Mouse (Mus musculus) midbrain, embryonic 16.5 days (tissue): Measurements from ENCODE around the gene Adarb2. TPM values are rescaled to one million over a fixed set of nuclear protein-coding genes. Genes with fewer than 3 reads are reported as not detected.

Experiments
- ATAC-seq: fragments of 200-750 bp; cut with Nextera tagmentation; 2 replicates; pipeline ENCODE4 v1.8.0; 2017; ENCODE audit warnings: moderate TSS enrichment
- H3K27ac ChIP-seq: fragments of 300-500 bp; sonication (generic); 2 replicates; pipeline ENCODE4 v1.5.1; 2014; ENCODE audit warnings: mild to moderate bottlenecking, low read length, mixed read lengths
- H3K27me3 ChIP-seq: fragments of 300-500 bp; sonication (generic); 2 replicates; pipeline ENCODE4 v1.6.1; 2014; ENCODE audit warnings: low read depth, low read length, mixed read lengths; ENCODE audit not compliant: control insufficient read depth, insufficient read depth
- H3K36me3 ChIP-seq: fragments of 300-500 bp; sonication (generic); 2 replicates; pipeline ENCODE4 v1.6.1; 2014; ENCODE audit warnings: mild to moderate bottlenecking, low read length, moderate library complexity, mixed read lengths; ENCODE audit not compliant: control insufficient read depth, insufficient read depth
- H3K4me1 ChIP-seq: fragments of 300-500 bp; sonication (generic); 2 replicates; pipeline ENCODE4 v1.6.1; 2014; ENCODE audit warnings: mild to moderate bottlenecking, low read length, mixed read lengths; ENCODE audit not compliant: control insufficient read depth, insufficient read depth
- H3K4me2 ChIP-seq: fragments of 300-500 bp; sonication (generic); 2 replicates; pipeline ENCODE4 v1.6.1; 2014; ENCODE audit warnings: mild to moderate bottlenecking, low read length, mixed read lengths
- H3K4me3 ChIP-seq: fragments of 300-500 bp; sonication (generic); 2 replicates; pipeline ENCODE4 v1.5.1; 2014; ENCODE audit warnings: low read depth, mild to moderate bottlenecking, low read length, moderate library complexity, mixed read lengths
- H3K9ac ChIP-seq: fragments of 300-500 bp; sonication (generic); 2 replicates; pipeline ENCODE4 v1.6.1; 2014; ENCODE audit warnings: low read depth, low read length, mixed read lengths
- H3K9me3 ChIP-seq: fragments of 300-500 bp; sonication (generic); replicated peaks from 2 replicates; pipeline ENCODE4 v1.6.1; 2014; ENCODE audit warnings: mild to moderate bottlenecking, low read length, mixed read lengths; ENCODE audit not compliant: control insufficient read depth, poor library complexity, severe bottlenecking
- WGBS: fragments of 180-500 bp; shearing (Covaris S2); extraction: QIAGEN DNeasy Blood & Tissue Kit; methylation state at CpG from one replicate; pipeline ENCODE4 v1.1.7; 2014; 5-methylcytosine and 5-hydroxymethylcytosine counted together
- polyA plus RNA-seq: library from polyadenylated mRNA; unstranded; fragments of >200 nt; fragmentation: Nextera tagmentation; extraction: Ambion mirVana; gene quantifications from 2 replicates; pipeline ENCODE4 v1.2.1, GENCODE M21; 2015

Adarb2 gene
- polyA plus RNA-seq, 1 experiment from 2014 or later: 30.2 TPM

DNA sequence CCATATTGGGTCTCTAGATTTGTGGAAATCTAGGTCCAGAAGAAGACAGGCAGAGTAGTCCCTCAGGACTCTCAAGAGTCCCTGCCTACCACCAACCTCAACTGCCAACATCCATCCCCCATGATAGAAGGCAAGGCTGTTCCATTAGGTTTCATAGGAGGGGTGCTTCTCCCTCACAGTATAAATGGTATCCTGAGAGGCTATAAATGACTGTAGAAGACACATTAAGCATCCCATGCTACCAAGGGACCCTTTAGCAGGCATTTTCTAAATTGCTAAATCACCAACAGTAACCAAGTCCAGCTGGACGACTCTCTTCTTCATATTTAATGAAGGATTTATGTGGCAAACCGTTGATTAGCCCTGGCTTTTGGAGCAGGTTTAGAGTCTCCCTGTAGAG, 446.6 kb downstream of the Adarb2 start:
- Histone ChIP-seq H3K4me2 (no peak overlapping the region), H3K9ac (no peak overlapping the region), H3K4me3 (no peak overlapping the region), H3K27ac (no peak overlapping the region), H3K4me1 (no peaks in the 10 kb centered on the region), H3K9me3 (no peaks in the 10 kb centered on the region), H3K27me3 (no peaks in the 10 kb centered on the region), H3K36me3 (no peaks in the 10 kb centered on the region)
- no peak for ATAC-seq
- WGBS: 65% methylated on average over 2 of the region's 2 CpGs

DNA sequence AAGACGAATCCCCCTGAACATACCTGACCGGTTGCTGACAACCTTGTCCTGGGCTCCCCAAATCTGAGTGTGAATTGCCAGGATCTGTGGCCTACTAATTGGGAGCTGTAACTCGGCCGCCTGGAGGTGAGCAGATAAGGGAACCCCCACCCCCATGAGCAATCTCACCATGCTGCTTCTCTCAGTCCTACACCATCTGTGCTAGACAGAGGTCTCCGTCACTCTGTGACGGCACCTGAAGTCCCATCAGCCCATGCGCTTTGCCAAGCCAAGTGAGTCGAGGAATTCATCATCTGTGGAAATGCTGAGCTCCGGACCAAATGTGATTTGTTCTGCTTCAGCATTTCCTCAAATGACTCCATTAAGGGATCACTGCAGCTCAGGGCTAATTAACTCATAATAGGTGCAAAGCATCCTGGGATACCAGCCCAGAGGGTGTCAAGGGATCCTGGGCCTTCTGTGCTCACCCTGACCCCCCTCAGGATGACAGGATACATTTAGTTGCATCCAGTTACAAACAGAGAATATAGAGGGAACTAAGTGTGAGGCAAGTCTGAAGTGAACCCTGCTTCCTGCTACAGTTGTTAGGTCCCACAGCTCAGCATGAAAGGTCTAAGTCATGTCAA, 462.1 kb downstream of the Adarb2 start:
- 69% methylated on average over 9 of the region's 9 CpGs for WGBS
- H3K9ac ChIP-seq: no peak overlapping the region
- no peaks in the 10 kb centered on the region for H3K4me1 ChIP-seq
- H3K9me3 ChIP-seq: no peaks in the 10 kb centered on the region
- H3K27ac ChIP-seq: no peak overlapping the region
- no peaks in the 10 kb centered on the region for H3K27me3 ChIP-seq
- no peak overlapping the region for H3K4me2 ChIP-seq
- H3K36me3 ChIP-seq: no peaks in the 10 kb centered on the region
- peak; percentile 45; the same call in 1 of the 2 replicates for ATAC-seq
- H3K4me3 ChIP-seq: no peak overlapping the region

DNA sequence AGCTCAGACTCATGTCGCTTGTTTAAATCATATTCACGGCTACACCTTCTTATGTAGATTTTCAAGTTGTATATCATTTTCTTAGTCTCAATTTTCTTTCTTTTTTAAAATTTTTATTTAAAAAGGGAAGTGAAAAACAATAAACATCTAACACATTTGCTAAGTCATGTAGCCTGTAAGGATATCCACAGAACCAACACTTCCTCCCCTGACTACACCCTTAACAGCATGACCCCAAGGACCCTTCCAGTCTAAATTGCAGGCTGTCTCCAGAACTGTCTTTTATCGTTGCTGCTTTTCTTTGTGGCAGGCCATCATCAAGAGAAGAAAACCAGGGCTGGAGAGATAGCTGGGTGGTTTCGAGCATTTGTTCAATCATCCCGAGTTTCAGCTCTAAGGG, 474.5 kb downstream of the Adarb2 start:
- H3K27me3 ChIP-seq: no peaks in the 10 kb centered on the region
- ATAC-seq: no peak
- H3K4me2 ChIP-seq: no peak overlapping the region
- peaks cover 7% of the 10 kb centered on the region; the same call in 1 of the 2 replicates for H3K4me1 ChIP-seq
- WGBS: 78% methylated on average over 5 of the region's 5 CpGs
- H3K9me3 ChIP-seq: no peaks in the 10 kb centered on the region
- no peak overlapping the region for H3K4me3 ChIP-seq
- no peaks in the 10 kb centered on the region for H3K36me3 ChIP-seq
- H3K27ac ChIP-seq: no peak overlapping the region
- H3K9ac ChIP-seq: no peak overlapping the region

DNA sequence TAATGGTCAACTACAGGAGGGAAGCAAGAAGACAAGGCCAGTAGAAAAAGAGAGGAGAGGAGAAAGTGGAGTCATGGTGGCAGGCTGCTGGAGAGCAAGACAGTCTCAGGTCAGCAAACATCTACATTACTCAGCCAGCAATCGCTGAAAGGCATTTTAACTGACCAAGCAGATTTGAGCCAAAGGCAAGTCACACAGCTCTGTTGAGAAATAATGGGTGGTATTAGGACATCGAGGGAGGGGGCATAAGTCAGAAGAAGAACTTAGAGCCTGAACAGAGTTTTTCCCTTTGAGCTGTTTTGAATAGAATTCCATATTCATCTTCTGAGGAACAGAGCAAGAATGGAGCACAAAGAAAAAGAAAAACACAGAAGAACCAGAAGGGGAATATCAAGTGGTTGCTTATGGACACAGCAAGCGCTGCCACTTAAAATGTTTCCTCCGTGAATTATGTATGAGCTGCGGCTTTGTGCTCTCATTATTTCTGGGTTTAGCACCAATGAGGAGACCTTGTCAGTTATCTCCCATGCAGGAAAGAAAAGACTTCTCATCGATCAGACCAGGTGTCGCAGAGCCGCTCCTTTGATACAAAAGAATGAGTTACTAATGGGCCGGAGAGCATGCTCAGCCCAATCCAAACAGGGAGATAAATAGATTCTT, 477.9 kb downstream of the Adarb2 start:
- H3K9ac ChIP-seq: no peak overlapping the region
- no peak overlapping the region for H3K4me3 ChIP-seq
- peak; percentile 74 for ATAC-seq
- WGBS: 18% methylated on average over 9 of the region's 9 CpGs
- H3K27ac ChIP-seq: peak overlapping the region; percentile 23; the same call in 1 of the 2 replicates
- no peaks in the 10 kb centered on the region for H3K9me3 ChIP-seq
- no peaks in the 10 kb centered on the region for H3K36me3 ChIP-seq
- H3K4me2 ChIP-seq: peak overlapping the region; percentile 27
- no peaks in the 10 kb centered on the region for H3K27me3 ChIP-seq
- H3K4me1 ChIP-seq: peaks cover 7% of the 10 kb centered on the region; the same call in 1 of the 2 replicates

DNA sequence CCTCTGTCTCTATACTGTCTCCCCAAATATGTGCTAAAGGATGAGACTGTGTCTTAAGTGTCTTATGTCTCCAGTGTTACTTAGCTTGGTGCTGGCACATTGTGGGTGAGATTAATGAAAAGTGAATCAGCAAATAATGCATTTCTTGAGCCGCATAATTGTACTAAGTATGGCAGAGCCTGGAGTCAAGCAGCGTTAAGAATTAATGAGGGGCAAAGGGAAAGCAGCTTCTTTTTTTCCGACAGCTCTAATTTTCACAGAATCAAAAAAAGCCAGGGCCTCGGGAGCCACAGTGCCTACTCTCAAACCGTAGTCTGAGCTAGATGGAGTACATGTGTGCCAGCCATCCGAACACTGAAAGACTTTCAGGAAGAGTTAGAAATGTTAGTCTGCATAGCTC, 488.8 kb downstream of the Adarb2 start:
- 29% methylated on average over 6 of the region's 6 CpGs for WGBS
- no peaks in the 10 kb centered on the region for H3K27me3 ChIP-seq
- no peaks in the 10 kb centered on the region for H3K36me3 ChIP-seq
- peak overlapping the region; percentile 7; the same call in 1 of the 2 replicates for H3K27ac ChIP-seq
- ATAC-seq: peak; percentile 69
- H3K9me3 ChIP-seq: no peaks in the 10 kb centered on the region
- peaks cover 6% of the 10 kb centered on the region for H3K4me1 ChIP-seq
- no peak overlapping the region for H3K9ac ChIP-seq
- H3K4me2 ChIP-seq: no peak overlapping the region
- no peak overlapping the region for H3K4me3 ChIP-seq

DNA sequence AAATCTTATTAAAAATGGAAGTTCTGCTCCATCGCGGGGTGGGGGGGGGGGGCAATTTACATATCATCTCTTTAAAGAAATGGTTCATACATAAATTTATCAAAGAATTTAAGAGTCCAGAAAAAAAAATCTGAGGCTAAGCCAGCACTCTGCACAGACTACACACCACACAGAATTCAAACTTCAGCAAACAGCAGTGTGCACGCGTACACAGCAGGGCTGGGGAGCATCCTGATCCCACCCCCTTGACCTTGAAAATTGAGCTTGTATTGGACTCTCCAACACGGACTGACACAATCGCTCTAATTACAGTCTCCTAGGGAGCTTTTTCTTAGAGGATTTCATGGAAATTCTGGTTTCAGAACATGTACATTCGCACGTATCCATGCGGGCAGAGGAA, 490.1 kb downstream of the Adarb2 start:
- no peak for ATAC-seq
- Histone ChIP-seq H3K9ac (no peak overlapping the region), H3K27me3 (no peaks in the 10 kb centered on the region), H3K4me3 (no peak overlapping the region), H3K4me1 (peaks cover 6% of the 10 kb centered on the region), H3K36me3 (no peaks in the 10 kb centered on the region), H3K27ac (no peak overlapping the region), H3K4me2 (no peak overlapping the region), H3K9me3 (no peaks in the 10 kb centered on the region)
- 57% methylated on average over 9 of the region's 9 CpGs for WGBS

DNA sequence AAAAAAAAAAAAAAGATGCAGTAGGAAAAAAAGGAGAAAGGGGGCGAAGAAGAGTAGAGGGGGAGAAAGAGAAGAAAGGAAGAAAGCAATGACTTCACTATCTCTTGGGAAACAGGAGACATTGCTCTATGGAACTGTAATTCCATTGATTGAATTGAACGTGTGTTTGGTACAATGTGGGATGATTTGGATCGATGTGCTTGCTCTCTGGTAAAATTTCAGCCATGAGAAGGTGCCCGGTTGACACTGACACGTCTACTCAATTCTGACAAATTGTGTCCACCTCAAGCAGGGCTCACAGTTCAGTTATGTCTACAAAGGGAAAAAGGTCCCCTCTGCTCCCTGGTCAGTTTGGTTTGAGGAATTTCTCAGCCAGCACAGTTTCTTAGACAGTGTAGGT, 495.8 kb downstream of the Adarb2 start:
- H3K4me1 ChIP-seq: no peaks in the 10 kb centered on the region
- no peak for ATAC-seq
- 89% methylated on average over 5 of the region's 5 CpGs for WGBS
- H3K9ac ChIP-seq: no peak overlapping the region
- H3K9me3 ChIP-seq: no peaks in the 10 kb centered on the region
- H3K4me2 ChIP-seq: no peak overlapping the region
- no peak overlapping the region for H3K27ac ChIP-seq
- no peaks in the 10 kb centered on the region for H3K36me3 ChIP-seq
- H3K27me3 ChIP-seq: no peaks in the 10 kb centered on the region
- H3K4me3 ChIP-seq: no peak overlapping the region

DNA sequence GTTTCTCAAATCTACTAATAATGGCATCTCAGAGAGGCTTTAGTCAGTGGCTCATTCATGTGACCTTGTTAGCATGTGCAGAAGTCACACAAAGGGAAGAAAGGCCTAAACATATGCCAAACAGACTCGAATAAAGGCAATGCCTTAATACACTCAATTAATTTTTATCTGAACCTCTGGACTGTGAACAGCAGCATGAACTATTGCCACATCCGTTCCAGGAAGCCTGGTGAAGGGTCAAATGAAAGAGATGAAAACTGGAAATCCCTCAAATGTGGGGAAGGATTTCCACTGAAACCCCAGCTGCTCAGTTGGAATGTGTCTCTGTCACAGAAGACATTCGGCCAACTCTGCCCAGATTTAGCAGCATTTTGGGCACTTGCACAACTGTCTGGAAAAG, 497.2 kb downstream of the Adarb2 start:
- Histone ChIP-seq H3K4me1 (no peaks in the 10 kb centered on the region), H3K36me3 (no peaks in the 10 kb centered on the region), H3K9ac (no peak overlapping the region), H3K4me3 (no peak overlapping the region), H3K9me3 (no peaks in the 10 kb centered on the region), H3K27me3 (no peaks in the 10 kb centered on the region), H3K4me2 (no peak overlapping the region), H3K27ac (no peak overlapping the region)
- WGBS: 66% methylated on average over 3 of the region's 3 CpGs
- ATAC-seq: no peak

DNA sequence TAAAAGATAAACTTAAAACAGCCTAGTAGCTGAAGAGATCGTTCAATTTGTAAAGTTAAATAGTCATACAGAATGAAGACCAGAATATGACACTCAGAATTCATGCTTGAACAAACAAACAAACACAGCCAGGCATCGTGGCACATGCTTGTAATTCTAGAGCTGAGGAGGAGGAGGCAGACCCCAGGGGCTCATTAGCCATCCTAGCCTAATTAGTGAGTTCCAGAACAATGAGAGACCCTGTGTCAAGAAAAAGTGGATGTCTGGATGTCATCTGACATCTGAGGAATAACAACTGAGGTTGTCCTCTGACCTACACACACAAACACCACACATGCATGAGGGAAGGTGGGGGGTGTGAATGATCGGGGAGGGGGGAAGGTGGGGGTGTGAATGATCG, 498.3 kb downstream of the Adarb2 start:
- no peaks in the 10 kb centered on the region for H3K9me3 ChIP-seq

More for the DNA sequence above, 498.3 kb downstream of the Adarb2 start:
- WGBS: 81% methylated on average over 4 of the region's 4 CpGs
- no peak overlapping the region for H3K9ac ChIP-seq
- no peak for ATAC-seq
- H3K27ac ChIP-seq: no peak overlapping the region
- no peaks in the 10 kb centered on the region for H3K4me1 ChIP-seq
- no peaks in the 10 kb centered on the region for H3K27me3 ChIP-seq
- no peaks in the 10 kb centered on the region for H3K36me3 ChIP-seq
- no peak overlapping the region for H3K4me3 ChIP-seq
- no peak overlapping the region for H3K4me2 ChIP-seq
